7 mouse cellular contexts compared by ENCODE assay signal in the genomic region with DNA sequence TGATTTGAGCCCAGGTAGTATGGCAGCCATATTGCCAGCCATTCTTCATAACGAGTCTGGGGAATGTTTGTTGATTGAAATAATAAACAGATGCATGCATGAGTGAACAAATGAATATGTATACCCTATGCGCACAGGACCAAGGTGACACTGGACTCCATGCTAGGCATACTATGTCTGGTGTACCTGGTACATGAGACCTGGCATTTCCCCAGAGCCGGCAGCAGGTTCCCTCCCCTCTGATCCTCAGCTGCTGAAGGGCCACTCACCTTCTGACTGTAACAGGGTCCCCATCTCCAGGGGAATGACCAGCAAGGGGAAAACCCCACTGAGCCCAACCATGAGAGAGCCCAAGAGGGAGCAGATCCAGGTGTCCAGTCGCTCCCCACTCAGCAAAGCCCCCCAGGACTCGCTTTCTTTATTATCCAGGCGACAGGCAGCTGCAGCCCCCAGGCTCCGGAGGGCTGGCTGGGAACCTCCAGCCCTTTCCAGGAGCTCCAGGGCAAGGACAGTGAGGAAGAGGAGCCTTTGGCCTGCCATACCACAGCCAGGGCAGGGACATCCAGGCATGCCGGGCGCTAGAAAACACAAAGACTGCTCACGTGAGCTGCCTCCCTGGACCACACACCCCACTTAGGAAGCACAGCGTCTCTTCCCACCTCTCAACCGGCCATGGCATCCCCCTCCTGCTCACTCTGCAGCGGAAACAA. TPM values are rescaled to one million over a fixed set of nuclear protein-coding genes. Genes with fewer than 3 reads are reported as not detected.
DNase-seq lines count a peak whose midpoint lies in the region; ATAC-seq and TF ChIP-seq lines count a peak whose summit lies in the region.

No protein-coding gene starts in this region.

- H3K4me3 ChIP-seq in left cerebral cortex, adult 2 months, result peak overlapping the region; percentile 89
- H3K4me3 ChIP-seq in forebrain, embryonic 14.5 days (ENCODE audit: low read depth, low read length), result no peak overlapping the region
- H3K4me3 ChIP-seq in neural tube, embryonic 13.5 days, result peak overlapping the region; percentile 75

- H3K4me2 ChIP-seq in forebrain, embryonic 14.5 days (ENCODE audit: low read length), result peak overlapping the region; percentile 83; the same call in 1 of the 2 replicates
- peak overlapping the region; percentile 83 for H3K4me2 ChIP-seq in neural tube, embryonic 13.5 days

- 52% methylated on average over 13 of the region's 13 CpGs for WGBS in forebrain, embryonic 14.5 days
- WGBS in neural tube, embryonic 13.5 days, result 57% methylated on average over 13 of the region's 13 CpGs

- H3K4me1 ChIP-seq in forebrain, embryonic 14.5 days (ENCODE audit: control insufficient read depth, insufficient read depth, low read length), result peaks cover 13% of the 10 kb centered on the region
- peaks cover 28% of the 10 kb centered on the region for H3K4me1 ChIP-seq in neural tube, embryonic 13.5 days (replicated peaks)

- H3K36me3 ChIP-seq in forebrain, embryonic 14.5 days (ENCODE audit: control insufficient read depth, insufficient read depth, low read length), result peaks cover 27% of the 10 kb centered on the region
- peaks cover 35% of the 10 kb centered on the region for H3K36me3 ChIP-seq in neural tube, embryonic 13.5 days

- H3K9me3 ChIP-seq in forebrain, embryonic 14.5 days (replicated peaks; ENCODE audit: control insufficient read depth, low read length), result no peaks in the 10 kb centered on the region
- H3K9me3 ChIP-seq in neural tube, embryonic 13.5 days, result no peaks in the 10 kb centered on the region

- intact Hi-C loops in left cerebral cortex, adult 2 months (cut with DNase I), result no loop called here

- H3K9ac ChIP-seq in forebrain, embryonic 14.5 days (ENCODE audit: low read length), result peak overlapping the region; percentile 32; the same call in 1 of the 2 replicates
- peak overlapping the region; percentile 83 for H3K9ac ChIP-seq in neural tube, embryonic 13.5 days

- no peak overlapping the region; the same call in 1 of the 2 replicates for H3K27ac ChIP-seq in left cerebral cortex, adult 2 months
- H3K27ac ChIP-seq in forebrain, embryonic 14.5 days (ENCODE audit: low read depth, low read length), result no peak overlapping the region
- H3K27ac ChIP-seq in neural tube, embryonic 13.5 days (replicated peaks), result no peak overlapping the region

- no peak for DNase-seq in left cerebral cortex, adult 2 months (ENCODE audit: extremely low spot score in 1 of 2, low spot score in 2 of 2)
- DNase-seq in left cerebral cortex, adult 8-10 months (ENCODE audit: low spot score in 2 of 2), result no peak
- DNase-seq in forebrain, embryonic 14.5 days (ENCODE audit: low spot score), result no peak
- peak; percentile 44 for DNase-seq in kidney, postnatal 14 days
- DNase-seq in layer of hippocampus, postnatal 10 days (ENCODE audit: low spot score in 2 of 2), result no peak

- H3K27me3 ChIP-seq in forebrain, embryonic 14.5 days (replicated peaks; ENCODE audit: control insufficient read depth, insufficient read depth, low read length), result no peaks in the 10 kb centered on the region
- H3K27me3 ChIP-seq in neural tube, embryonic 13.5 days, result no peaks in the 10 kb centered on the region

- ATAC-seq in forebrain, embryonic 14.5 days, result no peak
- no peak for ATAC-seq in neural tube, embryonic 13.5 days (ENCODE audit: low read depth)
- no peak for ATAC-seq in CD4-positive, CD25-positive, alpha-beta regulatory T cell, adult 4 months

- no peak for TF ChIP-seq CTCF in left cerebral cortex, adult 2 months (IDR thresholded peaks at IDR 0.05)

RNA-seq across cellular contexts. Expression of a gene that starts 1.9 kb away (rescaled TPM):
- total RNA-seq in left cerebral cortex, adult 2 months (2021), result 10 to 100 TPM; 30.1 to 32.3 TPM
- total RNA-seq in left cerebral cortex, adult 8-10 months (2022), result 10 to 100 TPM; 33.5 to 35.5 (median 34.7) TPM
- polyA plus RNA-seq in forebrain, embryonic 14.5 days (2014; fragmentation: Nextera tagmentation; extraction: Ambion mirVana), result 16.1 and 18.0 TPM in 2 replicates
- polyA plus RNA-seq in neural tube, embryonic 13.5 days (2015; fragmentation: Nextera tagmentation; extraction: Ambion mirVana), result 31.1 and 31.5 TPM in 2 replicates
- 10 to 100 TPM; 26.4 to 28.9 TPM for total RNA-seq in layer of hippocampus, postnatal 10 days (2021)
- 10 to 100 TPM; 33.1 to 55.2 TPM for polyA plus RNA-seq in CD4-positive, CD25-positive, alpha-beta regulatory T cell, adult 4 months (2017; shearing (Covaris generic))

RNA-seq across cellular contexts. Expression of a gene that starts 13.9 kb away (rescaled TPM):
- total RNA-seq in left cerebral cortex, adult 2 months (2021), result 1 to 10 TPM; 3.4 to 4.8 TPM
- 1 to 10 TPM; 3.9 to 8.9 (median 6.5) TPM for total RNA-seq in left cerebral cortex, adult 8-10 months (2022)
- 2.4 and 2.9 TPM in 2 replicates for polyA plus RNA-seq in forebrain, embryonic 14.5 days (2014; fragmentation: Nextera tagmentation; extraction: Ambion mirVana)
- polyA plus RNA-seq in neural tube, embryonic 13.5 days (2015; fragmentation: Nextera tagmentation; extraction: Ambion mirVana), result 5.2 and 6.0 TPM in 2 replicates
- total RNA-seq in layer of hippocampus, postnatal 10 days (2021), result 1 to 10 TPM; 4.5 to 6.0 TPM
- polyA plus RNA-seq in CD4-positive, CD25-positive, alpha-beta regulatory T cell, adult 4 months (2017; shearing (Covaris generic)), result under 1 TPM in 1 of 2 experiments, not detected in 1; 0.49 TPM

RNA-seq across cellular contexts. Expression of a gene that starts 14.5 kb away (rescaled TPM):
- total RNA-seq in left cerebral cortex, adult 2 months (2021), result 100 to 1,000 TPM; 205 to 207 TPM
- 100 to 1,000 TPM; 188 to 218 (median 202) TPM for total RNA-seq in left cerebral cortex, adult 8-10 months (2022)
- 298 and 304 TPM in 2 replicates for polyA plus RNA-seq in forebrain, embryonic 14.5 days (2014; fragmentation: Nextera tagmentation; extraction: Ambion mirVana)
- polyA plus RNA-seq in neural tube, embryonic 13.5 days (2015; fragmentation: Nextera tagmentation; extraction: Ambion mirVana), result 235 and 246 TPM in 2 replicates
- 100 to 1,000 TPM; 190 to 221 TPM for total RNA-seq in layer of hippocampus, postnatal 10 days (2021)
- 100 to 1,000 TPM; 198 to 201 TPM for polyA plus RNA-seq in CD4-positive, CD25-positive, alpha-beta regulatory T cell, adult 4 months (2017; shearing (Covaris generic))

RNA-seq across cellular contexts. Expression of a gene that starts 32.9 kb away (rescaled TPM):
- under 1 TPM; 0.44 to 0.57 TPM for total RNA-seq in left cerebral cortex, adult 2 months (2021)
- under 1 TPM; 0.57 to 0.81 (median 0.70) TPM for total RNA-seq in left cerebral cortex, adult 8-10 months (2022)
- polyA plus RNA-seq in forebrain, embryonic 14.5 days (2014; fragmentation: Nextera tagmentation; extraction: Ambion mirVana), result 0.95 and 1.2 TPM in 2 replicates
- polyA plus RNA-seq in neural tube, embryonic 13.5 days (2015; fragmentation: Nextera tagmentation; extraction: Ambion mirVana), result 2.1 and 3.0 TPM in 2 replicates
- total RNA-seq in layer of hippocampus, postnatal 10 days (2021), result under 1 TPM in 1 of 2 experiments, not detected in 1; 0.57 TPM
- polyA plus RNA-seq in CD4-positive, CD25-positive, alpha-beta regulatory T cell, adult 4 months (2017; shearing (Covaris generic)), result 1 to 10 TPM; 5.4 to 7.7 TPM

RNA-seq across cellular contexts. Expression of a gene that starts 49.6 kb away (rescaled TPM):
- under 1 TPM; 0.33 to 0.43 TPM for total RNA-seq in left cerebral cortex, adult 2 months (2021)
- total RNA-seq in left cerebral cortex, adult 8-10 months (2022), result under 1 TPM; 0.33 to 0.91 (median 0.69) TPM
- not detected in 2 replicates for polyA plus RNA-seq in forebrain, embryonic 14.5 days (2014; fragmentation: Nextera tagmentation; extraction: Ambion mirVana)
- polyA plus RNA-seq in neural tube, embryonic 13.5 days (2015; fragmentation: Nextera tagmentation; extraction: Ambion mirVana), result 0.22 and 0.56 TPM in 2 replicates
- under 1 TPM; 0.38 to 0.55 TPM for total RNA-seq in layer of hippocampus, postnatal 10 days (2021)
- polyA plus RNA-seq in CD4-positive, CD25-positive, alpha-beta regulatory T cell, adult 4 months (2017; shearing (Covaris generic)), result not detected
